Mouse (Mus musculus) right cerebral cortex, postnatal 25 days (tissue): ENCODE data around the gene Erc2.

Source experiments
- DNase-seq: peaks from one replicate; pipeline ENCODE4 v3.0.0; 2022

Erc2 gene

DNA sequence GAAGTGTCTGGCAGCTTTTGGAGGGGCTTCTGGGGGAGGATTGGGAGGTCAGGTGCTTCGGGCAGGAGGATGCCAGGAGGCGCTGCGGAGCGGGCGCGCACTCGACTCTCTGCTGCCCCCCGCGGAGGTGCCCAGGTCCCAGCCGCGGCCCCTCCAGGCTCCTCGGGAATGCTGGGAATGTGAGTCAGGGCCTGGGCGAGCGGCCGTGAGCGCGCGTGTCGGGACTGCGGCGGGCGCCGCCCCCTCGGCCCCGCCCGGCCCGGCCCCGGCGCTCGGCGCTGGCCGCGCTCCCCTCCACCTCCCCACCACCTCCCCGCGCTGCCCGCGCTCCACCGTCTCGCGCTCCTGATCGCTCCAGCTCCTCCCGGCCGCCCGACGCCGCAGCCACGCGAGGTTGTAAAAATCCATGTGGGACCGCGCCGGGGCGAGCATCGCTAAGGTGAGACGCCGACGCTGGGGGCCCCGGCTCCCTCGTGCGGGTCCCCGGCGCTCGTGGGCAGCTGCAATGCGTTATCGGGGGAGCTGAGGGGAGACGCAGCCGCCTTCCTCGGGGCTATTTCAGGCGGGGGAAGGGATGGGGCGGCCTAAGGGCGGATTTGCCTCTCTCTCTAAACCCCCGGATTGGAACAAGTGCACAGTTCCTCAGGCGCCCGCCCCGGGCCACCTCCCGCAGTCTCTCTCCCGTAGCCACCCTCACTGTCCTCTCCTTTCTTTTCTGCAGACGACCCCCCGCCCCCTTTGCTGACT, at the start of gene Erc2:
Erc2 (plus strand) TSS at position 253 of the 747 bp plus-strand sequence.
- peak; percentile 88 for DNase-seq

- DNase-seq: no peak
These were observed 43.8 kb upstream of the Erc2 start for GRCm38 (mm10) chr14:27578443-27578842.

GRCm38 (mm10) chr14:27589616-27590015, 32.6 kb upstream of the Erc2 start:
- DNase-seq: peak; percentile 20

DNA sequence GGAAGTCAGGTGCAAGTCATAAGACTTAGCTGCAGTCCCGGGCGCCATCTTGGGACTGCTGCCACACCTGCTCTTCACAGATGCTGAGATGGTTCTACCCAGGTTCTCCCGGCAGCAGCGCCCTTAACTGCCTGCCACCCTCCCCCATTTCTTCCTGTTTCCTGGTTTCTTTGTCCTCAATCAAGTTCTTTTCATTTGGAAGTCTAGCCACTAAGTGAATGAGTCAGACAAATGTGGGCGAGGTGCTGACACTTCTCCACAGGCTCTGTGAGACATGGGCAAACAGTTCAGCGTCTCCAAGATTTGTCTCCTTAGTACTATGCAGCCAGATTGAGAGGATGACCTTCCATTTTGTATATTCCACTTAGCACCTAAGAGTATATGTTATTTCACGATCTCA, 30.1 kb upstream of the Erc2 start:
- no peak for DNase-seq

- peak; percentile 43 for DNase-seq
These were observed 26.0 kb upstream of the Erc2 start for GRCm38 (mm10) chr14:27596265-27596664.

DNA sequence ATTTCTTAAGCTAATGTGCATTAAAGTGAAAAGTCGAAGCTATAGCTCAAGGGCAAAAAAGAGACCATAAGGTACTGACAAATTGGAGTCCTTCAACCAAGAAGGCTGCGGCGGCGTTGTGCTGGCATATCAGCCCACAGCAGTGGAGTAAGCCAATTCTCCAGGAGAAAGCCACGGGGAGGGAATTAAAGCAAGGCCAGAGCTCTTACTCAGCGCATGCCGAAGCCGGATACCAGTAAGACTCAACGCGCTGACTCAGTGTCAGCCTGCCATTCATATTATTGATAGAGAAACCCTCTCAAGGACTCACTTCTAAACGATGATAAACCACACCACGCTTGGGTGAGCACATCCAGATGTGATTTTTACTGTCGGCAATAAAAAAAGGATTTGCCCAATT, 20.1 kb upstream of the Erc2 start:
- peak; percentile 17 for DNase-seq

DNA sequence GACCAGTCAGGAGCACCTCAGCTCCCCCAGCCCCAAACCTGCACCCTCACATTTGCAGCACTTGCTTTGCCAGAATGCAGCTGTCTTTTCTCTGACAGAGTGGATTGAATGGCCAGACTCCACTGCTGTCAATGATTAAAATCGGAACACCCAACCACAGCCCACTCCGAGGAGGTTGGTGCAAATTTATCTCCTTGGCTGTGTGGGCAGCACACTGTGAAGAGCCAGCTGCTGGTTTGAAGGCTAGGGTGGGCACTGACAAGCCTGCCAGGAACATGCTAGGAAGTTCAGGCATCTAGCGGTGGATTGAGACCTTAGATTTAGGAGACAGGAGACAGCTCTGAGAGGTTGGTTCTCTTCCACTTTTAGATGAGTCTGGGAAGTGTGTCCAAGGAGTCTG, 14.8 kb upstream of the Erc2 start:
- peak; percentile 28 for DNase-seq

DNA sequence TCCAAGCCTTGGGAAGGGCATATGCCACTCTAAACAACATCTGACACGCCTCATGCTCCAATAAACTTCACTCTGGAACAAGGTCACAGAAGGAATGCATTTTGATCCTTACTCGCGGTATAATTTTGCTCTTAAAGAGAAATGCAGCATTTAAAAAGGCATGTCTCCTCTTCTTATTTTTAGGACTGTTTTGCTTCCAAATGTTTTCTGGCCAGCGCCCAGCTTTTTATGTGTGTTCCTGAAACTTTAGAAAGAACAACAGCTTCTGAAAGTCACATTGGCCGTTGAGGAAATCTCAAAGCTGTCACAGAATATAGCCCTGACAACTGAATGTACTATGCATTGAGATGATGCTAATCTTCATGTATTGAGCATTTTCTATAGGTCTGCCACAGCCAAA, 8.5 kb upstream of the Erc2 start:
- DNase-seq: no peak

DNA sequence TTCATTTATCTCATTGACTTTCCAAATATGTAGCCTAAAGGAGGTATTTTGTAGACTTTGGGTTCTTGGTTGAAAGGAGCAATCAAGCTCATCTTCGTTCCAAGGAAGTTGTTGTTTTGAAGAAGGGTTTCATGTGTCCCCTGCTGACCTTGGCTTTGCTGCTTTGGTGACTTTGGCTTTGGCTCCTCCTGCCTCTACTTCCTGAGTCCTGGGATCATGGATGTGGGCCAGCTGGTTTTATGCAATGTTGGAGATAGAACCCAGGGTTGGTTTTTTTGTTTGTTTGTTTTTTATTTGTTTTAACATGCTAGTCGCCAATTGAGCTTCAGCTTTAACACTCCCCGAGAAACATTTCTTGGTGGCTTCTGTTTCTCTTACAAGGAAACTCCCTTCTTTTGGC, 4.9 kb upstream of the Erc2 start:
- no peak for DNase-seq

DNA sequence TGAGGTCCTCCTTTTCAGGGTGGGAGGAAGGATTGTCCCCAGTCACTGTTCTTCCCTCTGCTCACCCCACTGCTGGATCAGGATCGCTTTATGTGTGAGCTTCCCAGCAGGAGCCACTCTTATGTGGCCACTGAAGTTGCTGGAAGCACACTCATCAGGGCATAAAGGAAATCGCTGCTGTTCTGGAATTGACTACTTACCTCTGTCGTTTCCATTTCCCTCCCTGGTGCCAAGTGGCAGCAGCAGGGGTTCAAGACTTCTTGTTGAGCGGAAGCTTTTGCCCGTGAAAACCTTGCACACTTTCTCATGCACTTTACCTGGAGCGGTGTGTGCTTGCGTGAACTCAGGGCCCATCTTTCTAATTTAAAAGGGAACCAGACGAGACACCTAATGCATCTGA, 652 bp upstream of the Erc2 start:
- DNase-seq: no peak

GRCm38 (mm10) chr14:27622923-27623219, 643 bp downstream of the Erc2 start:
- no peak for DNase-seq

- peak; percentile 79 for DNase-seq
These were observed 1.1 kb downstream of the Erc2 start for GRCm38 (mm10) chr14:27623368-27623767.

- no peak for DNase-seq
These were observed 6.5 kb downstream of the Erc2 start for GRCm38 (mm10) chr14:27628701-27629100.

GRCm38 (mm10) chr14:27629369-27630012, 7.3 kb downstream of the Erc2 start:
- no peak for DNase-seq

DNA sequence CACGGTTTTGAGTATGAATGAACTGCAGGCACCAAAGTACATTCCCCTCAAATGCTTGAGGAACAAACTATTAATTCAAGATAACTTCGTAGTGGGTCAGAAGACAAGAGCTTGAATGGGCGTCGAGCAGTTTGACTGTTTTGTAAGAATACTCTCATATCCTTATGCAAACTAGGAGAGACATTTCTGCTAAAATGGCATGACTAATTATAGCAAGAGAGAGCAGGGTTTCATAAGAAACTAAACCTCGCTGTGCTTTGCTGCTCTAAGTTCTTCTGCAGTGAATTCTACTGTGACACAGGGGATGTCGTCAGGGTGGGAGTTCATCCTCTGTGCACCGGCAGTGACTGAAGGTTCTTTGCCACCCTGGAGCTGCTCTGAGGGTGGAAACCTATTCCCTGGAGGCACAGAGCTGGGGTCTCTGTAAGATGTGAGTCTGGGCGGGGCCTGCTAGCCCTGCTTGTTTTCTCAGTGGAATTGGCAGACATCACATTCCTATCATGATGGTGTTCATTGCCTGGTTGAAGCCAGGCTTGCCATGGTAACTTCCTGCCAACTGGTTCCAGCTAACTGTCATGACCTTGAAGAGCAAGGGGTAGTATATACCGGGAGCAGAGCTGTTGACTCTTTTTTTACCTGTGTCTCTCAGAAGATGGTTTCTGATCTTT, 8.9 kb downstream of the Erc2 start:
- DNase-seq: no peak

GRCm38 (mm10) chr14:27634761-27635160, 12.5 kb downstream of the Erc2 start:
- no peak for DNase-seq

DNA sequence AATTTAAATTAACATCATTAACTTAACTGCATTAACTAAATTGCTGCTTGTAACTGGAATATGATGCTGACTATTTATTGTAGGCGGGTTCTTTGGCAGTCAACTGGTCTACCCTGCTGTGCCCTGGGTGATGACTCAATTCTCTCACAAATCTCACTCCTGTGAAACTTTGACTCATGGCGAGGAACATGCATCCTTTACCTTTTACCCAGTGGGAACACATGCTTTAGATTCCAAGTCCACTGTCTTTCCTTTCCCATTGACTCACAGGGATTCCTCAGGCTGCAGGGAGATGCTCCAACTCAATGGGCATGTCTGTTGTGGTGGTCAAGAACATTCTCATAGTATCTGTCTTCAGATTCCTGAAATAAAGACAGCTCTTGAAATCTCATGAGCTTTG, 14.3 kb downstream of the Erc2 start:
- no peak for DNase-seq

- no peak for DNase-seq
These were observed 19.2 kb downstream of the Erc2 start for GRCm38 (mm10) chr14:27641382-27641781.

- DNase-seq: peak; percentile 45
These were observed 20.8 kb downstream of the Erc2 start for GRCm38 (mm10) chr14:27642981-27643380.

DNA sequence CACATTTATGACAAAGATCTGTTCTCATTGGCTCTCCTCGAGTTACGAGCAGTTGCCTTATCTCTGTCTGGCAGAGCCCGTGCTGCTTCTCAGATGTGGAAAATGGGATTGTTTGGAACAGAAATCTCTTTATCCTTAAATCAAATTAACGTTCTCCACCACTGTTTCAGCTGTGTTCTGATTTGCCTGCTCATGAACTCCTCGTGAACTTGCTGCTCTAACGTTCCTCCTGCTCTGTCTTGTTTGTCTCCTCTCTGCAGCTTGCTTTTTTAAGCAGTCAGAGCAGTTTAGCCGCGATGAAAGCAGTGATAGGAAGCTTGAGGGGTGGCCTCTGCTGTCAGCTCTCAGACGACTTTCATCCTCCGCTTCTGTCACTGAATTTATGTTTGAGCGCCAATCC, 32.4 kb downstream of the Erc2 start:
- DNase-seq: no peak

DNA sequence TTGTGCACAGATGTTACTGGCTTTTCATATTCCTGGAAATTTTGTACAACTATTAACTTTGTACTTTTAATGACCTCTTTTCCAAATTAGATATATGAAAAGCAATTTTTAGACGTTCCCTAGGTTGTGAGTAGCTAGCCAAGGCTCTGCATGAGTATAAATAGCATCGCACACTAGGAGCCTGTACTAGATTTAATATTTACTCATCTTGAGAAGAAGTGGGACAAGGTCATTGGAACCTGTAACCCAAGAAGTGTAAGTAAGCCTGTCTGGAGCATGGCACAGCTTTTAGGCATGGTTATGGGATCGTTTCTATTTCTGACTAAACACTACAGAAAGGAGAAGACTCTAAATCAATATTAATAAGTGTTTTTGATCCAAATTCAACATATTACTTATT, 36.4 kb downstream of the Erc2 start:
- no peak for DNase-seq

GRCm38 (mm10) chr14:27661466-27661865, 39.2 kb downstream of the Erc2 start:
- no peak for DNase-seq

DNA sequence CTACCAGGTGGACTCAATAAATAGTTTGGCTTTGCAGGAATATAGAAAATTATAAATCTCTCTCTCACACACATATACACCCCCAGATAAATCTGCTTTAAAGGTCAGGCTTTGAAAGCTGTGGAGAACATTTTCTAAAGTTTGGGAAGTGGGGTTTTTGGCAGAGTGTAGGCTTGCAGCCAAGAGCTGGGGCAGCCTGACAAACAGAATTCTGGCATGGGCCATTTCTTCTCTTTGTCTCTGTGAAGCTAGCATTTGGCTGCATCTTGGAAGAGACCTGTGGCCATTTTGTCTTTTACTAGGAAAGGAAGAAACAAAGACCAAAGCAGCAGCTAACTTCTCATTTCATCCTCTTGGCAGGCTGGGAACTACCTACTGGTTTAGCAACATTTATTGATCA, 40.0 kb downstream of the Erc2 start:
- DNase-seq: peak; percentile 45
